Mouse (Mus musculus) Patski (cell line): ENCODE data around the gene Bmper. TPM values are rescaled to one million over a fixed set of nuclear protein-coding genes. Genes with fewer than 3 reads are reported as not detected.

ENCODE experiments used
- ATAC-seq: fragments of 100-300 bp; one replicate; pipeline ENCODE4 v1.8.0; 2021
- CTCF ChIA-PET: fragments of 350-600 bp; sonication (Branson Sonifier 250); formaldehyde crosslinking; loops from one replicate; lab custom pipeline; 2022; ENCODE audit warnings: inconsistent platforms; lab: Charles Lee
- POLR2A ChIA-PET: fragments of 350-600 bp; sonication (Branson Sonifier 250); formaldehyde crosslinking; loops from one replicate; lab custom pipeline; 2022; ENCODE audit warnings: antibody characterized with exemption, inconsistent platforms; lab: Charles Lee
- DNase-seq: peaks from one replicate; pipeline ENCODE4 v3.0.0-alpha.2; 2011; ENCODE audit warnings: low read depth, low spot score
- H3K27me3 ChIP-seq: fragments of 371-371 bp; one replicate; pipeline ENCODE4 v1.5.1; 2021
- CTCF ChIP-seq: fragments of 100-300 bp; IDR thresholded peaks from one replicate; pipeline ENCODE4 v1.5.1; 2021
- in situ Hi-C: fragments of 300-500 bp; cut with MboI; formaldehyde crosslinking; loops from 3 replicates; pipeline ENCODE4 v1.11.1; 2018; ENCODE audit warnings: low pct_unique_long_range_greater_than_20kb, mixed read lengths
- polyA plus RNA-seq: library from polyadenylated mRNA; unstranded; gene quantifications from one replicate; pipeline ENCODE4 v1.2.3, GENCODE M21; 2021

Gene Bmper
- polyA plus RNA-seq, 1 experiment from 2014 or later, result 1.4 TPM

GRCm38 (mm10) chr9:23204339-23205288 lies 18.3 kb upstream of the Bmper start:
- in situ Hi-C loops, result no loop called here
- POLR2A ChIA-PET, result interaction anchor here (0.5 kb wide), 1 partner anchor 64 kb away, joined by 4 read pairs; no protein-coding TSS in a partner anchor
- CTCF ChIA-PET, result interaction anchor here (0.9 to 1.0 kb wide), 3 partner anchors 7 to 47 kb away, joined by 3 read pairs; no protein-coding TSS in a partner anchor
- no peak for DNase-seq
- no peak for TF ChIP-seq CTCF
- H3K27me3 ChIP-seq, result no peaks in the 10 kb centered on the region
- ATAC-seq, result peak; percentile 5

DNA sequence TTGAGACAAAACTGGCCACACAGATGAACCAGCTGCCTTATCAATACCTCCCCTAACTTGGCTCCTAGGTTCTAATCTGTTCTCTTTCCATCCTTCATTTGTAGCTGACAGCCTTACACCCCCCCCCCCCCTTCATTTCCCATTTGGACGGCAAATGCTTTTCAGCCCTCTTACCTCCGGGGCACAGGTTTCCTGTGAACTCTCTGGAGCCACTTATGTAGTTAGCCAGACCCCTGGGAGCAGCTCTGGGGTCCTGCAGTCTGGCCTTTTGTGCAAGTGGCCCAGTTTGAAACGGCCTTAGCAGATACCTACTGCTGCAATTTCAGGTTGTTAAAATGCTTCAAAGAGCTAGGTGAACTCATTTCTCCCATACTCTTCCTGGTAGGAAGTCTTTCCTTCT lies 17.6 kb upstream of the Bmper start:
- H3K27me3 ChIP-seq, result no peaks in the 10 kb centered on the region
- POLR2A ChIA-PET, result interaction anchor here (0.5 to 0.6 kb wide), 2 partner anchors 63 to 554 kb away, joined by 3 to 4 read pairs; no protein-coding TSS in a partner anchor
- TF ChIP-seq CTCF, result no peak
- no peak for ATAC-seq
- in situ Hi-C loops, result no loop called here
- no peak for DNase-seq
- CTCF ChIA-PET, result interaction anchor here (0.9 kb wide), 1 partner anchor 48 kb away, joined by 3 read pairs; no protein-coding TSS in a partner anchor

GRCm38 (mm10) chr9:23205757-23206156 lies 17.1 kb upstream of the Bmper start:
- TF ChIP-seq CTCF, result no peak
- DNase-seq, result no peak
- H3K27me3 ChIP-seq, result no peaks in the 10 kb centered on the region
- in situ Hi-C loops, result no loop called here
- ChIA-PET CTCF (interaction anchor here (0.9 to 1.7 kb wide), 2 partner anchors 48 to 216 kb away, joined by 3 read pairs; no protein-coding TSS in a partner anchor), POLR2A (interaction anchor here (0.6 kb wide), 1 partner anchor 555 kb away, joined by 3 read pairs; no protein-coding TSS in a partner anchor)
- no peak for ATAC-seq

- no peak for TF ChIP-seq CTCF
- no peaks in the 10 kb centered on the region for H3K27me3 ChIP-seq
- DNase-seq, result no peak
- in situ Hi-C loops, result no loop called here
- POLR2A ChIA-PET, result interaction anchor here (0.6 kb wide), 1 partner anchor 555 kb away, joined by 3 read pairs; no protein-coding TSS in a partner anchor
- CTCF ChIA-PET, result interaction anchor here (1.7 kb wide), 1 partner anchor 216 kb away, joined by 3 read pairs; no protein-coding TSS in a partner anchor
- ATAC-seq, result peak; percentile 34
Measured at GRCm38 (mm10) chr9:23206181-23206580, 16.7 kb upstream of the Bmper start.

DNA sequence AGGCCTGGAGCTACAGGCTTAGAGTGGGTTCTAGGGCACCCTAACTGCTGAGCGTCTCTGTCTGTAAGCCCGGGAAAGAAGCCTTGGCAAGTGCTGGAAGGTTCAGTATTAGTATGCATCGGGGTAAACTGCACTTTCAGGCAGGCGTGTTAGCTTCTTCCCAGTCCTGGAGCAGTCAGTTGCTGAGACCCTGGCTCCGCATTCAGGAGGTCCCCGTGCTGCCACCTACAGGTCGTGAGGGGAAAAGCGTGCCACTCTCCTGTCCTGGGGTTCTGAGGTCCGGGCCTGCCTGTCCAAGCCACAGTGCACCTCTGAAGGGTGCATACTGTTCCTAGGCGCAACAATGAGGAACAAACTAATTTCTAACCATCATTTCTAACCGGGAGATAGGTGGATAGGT lies 10.6 kb upstream of the Bmper start:
- DNase-seq (no peak), ATAC-seq (peak; percentile 54)
- peak; percentile 91 for TF ChIP-seq CTCF
- CTCF ChIA-PET, result interaction anchor here (0.8 to 1.5 kb wide), 7 partner anchors 8 to 504 kb away, joined by 3 to 8 read pairs (median 6); no protein-coding TSS in a partner anchor
- no peaks in the 10 kb centered on the region for H3K27me3 ChIP-seq
- in situ Hi-C loops, result loop anchor here (5.0 kb wide), 1 partner anchor 185 kb away; no protein-coding TSS in a partner anchor
- POLR2A ChIA-PET, result no interaction called here

DNA sequence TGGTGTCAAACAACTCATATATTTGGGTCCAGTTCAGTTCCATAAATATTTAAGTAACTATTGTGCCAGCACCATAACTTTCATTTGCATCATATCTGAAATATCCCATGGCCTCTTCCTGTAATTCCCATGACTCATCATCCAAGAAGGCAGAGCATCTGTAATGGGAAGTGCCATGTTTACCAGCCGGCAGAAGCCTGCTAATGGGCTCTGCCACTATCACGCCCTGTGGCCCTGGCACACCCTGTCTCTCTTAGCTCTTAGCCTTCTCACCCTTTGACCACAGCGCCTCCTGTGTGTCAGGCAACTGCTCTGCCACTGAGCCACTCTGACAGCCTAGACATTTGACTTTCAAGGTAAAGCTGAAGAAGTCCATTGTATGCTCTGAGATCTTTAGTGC lies 3.1 kb upstream of the Bmper start:
- peak; percentile 83 for ATAC-seq
- H3K27me3 ChIP-seq, result peaks cover 9% of the 10 kb centered on the region
- in situ Hi-C loops, result loop anchor here (10.0 kb wide), 1 partner anchor 505 kb away; no protein-coding TSS in a partner anchor
- CTCF ChIA-PET, result interaction anchor here (1.1 to 1.6 kb wide), 4 partner anchors 31 to 561 kb away, joined by 3 to 9 read pairs (median 4); no protein-coding TSS in a partner anchor
- POLR2A ChIA-PET, result no interaction called here
- TF ChIP-seq CTCF, result peak; percentile 97
- DNase-seq, result peak; percentile 61

- no peak for ATAC-seq
- TF ChIP-seq CTCF, result no peak
- DNase-seq, result no peak
- POLR2A ChIA-PET, result no interaction called here
- CTCF ChIA-PET, result no interaction called here
- H3K27me3 ChIP-seq, result peaks cover 19% of the 10 kb centered on the region
- in situ Hi-C loops, result loop anchor here (10.0 kb wide), 1 partner anchor 507 kb away; no protein-coding TSS in a partner anchor
Measured at GRCm38 (mm10) chr9:23221976-23222375, 900 bp upstream of the Bmper start.

DNA sequence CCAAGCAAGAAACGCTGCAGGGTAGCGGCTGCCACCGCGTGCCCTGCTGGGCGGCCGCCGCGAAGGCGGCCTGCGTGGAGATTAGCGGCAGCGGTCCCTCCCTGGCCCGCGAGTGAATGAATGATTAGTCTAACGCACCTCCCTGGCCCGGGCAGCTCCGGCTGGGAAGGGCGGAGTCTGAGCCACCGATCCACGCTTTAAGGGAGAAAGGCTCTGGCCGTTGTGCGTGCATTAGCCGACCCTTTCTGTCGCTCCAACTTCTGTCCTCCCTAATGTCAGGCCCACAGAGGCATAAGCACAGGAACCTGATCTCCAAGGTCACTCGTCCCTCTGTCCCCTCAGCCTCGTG lies 410 bp upstream of the Bmper start:
- DNase-seq, result no peak
- ATAC-seq, result peak; percentile 52
- H3K27me3 ChIP-seq, result peaks cover 19% of the 10 kb centered on the region
- in situ Hi-C loops, result loop anchor here (10.0 kb wide), 1 partner anchor 508 kb away; no protein-coding TSS in a partner anchor
- TF ChIP-seq CTCF, result no peak
- ChIA-PET CTCF (no interaction called here), POLR2A (no interaction called here)

GRCm38 (mm10) chr9:23223549-23224077 lies 737 bp downstream of the Bmper start:
- ATAC-seq, result peak; percentile 51
- ChIA-PET CTCF (no interaction called here), POLR2A (no interaction called here)
- no peak for DNase-seq
- in situ Hi-C loops, result loop anchor here (10.0 kb wide), 1 partner anchor 509 kb away; no protein-coding TSS in a partner anchor
- H3K27me3 ChIP-seq, result peaks cover 19% of the 10 kb centered on the region
- TF ChIP-seq CTCF, result no peak

DNA sequence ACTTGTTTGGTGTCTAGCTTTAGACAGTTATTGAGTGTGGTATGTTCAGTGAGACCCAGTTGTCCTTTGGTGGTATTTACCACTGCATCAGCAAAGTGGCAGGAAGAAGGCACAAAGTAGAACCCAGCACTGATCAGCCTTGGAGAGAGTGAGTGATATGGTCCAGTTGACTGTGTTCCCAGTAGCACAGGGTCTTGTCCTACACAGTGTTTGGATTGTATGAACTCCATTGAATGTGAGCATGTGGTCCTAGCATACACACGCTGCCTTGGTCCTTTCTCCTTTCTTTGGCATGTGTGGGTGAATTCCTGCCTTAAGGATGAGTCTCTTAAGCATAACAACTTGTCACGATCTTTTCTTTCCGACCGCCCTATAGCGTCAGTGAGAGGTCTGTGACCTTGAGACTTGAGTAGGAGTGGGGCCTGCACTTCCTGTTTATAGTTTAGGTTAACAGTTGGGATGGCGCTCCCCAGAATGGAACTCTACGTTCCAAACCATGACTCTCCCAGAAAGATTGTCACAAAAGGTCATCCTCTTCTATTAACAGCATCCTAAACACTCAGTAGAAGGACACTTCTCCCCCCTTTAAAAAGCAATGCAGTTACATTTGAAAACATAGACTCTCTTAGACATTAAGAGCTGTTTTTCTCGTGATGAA lies 10.7 kb downstream of the Bmper start:
- POLR2A ChIA-PET, result no interaction called here
- H3K27me3 ChIP-seq, result no peaks in the 10 kb centered on the region
- TF ChIP-seq CTCF, result no peak
- in situ Hi-C loops, result no loop called here
- ATAC-seq (no peak), DNase-seq (no peak)
- CTCF ChIA-PET, result interaction anchor here (2.8 kb wide), 1 partner anchor 8 kb away, joined by 13 read pairs; no protein-coding TSS in a partner anchor
